Mouse (Mus musculus) neural tube, embryonic 11.5 days (tissue): Measurements from ENCODE around the gene Tle1. TPM values are rescaled to one million over a fixed set of nuclear protein-coding genes. Genes with fewer than 3 reads are reported as not detected.

ENCODE experiments used
- ATAC-seq: fragments of 200-750 bp; cut with Nextera tagmentation; 2 replicates; pipeline ENCODE4 v1.8.0; 2017; ENCODE audit warnings: moderate number of reproducible peaks, mild to moderate bottlenecking, moderate TSS enrichment, moderate library complexity; ENCODE audit not compliant: insufficient read depth, low FRiP score, low TSS enrichment
- DNase-seq: peaks from one replicate; pipeline ENCODE4 v3.0.0-alpha.2; 2015; ENCODE audit warnings: low spot score
- H3K27ac ChIP-seq: fragments of 300-500 bp; sonication (generic); 2 replicates; pipeline ENCODE4 v1.5.1; 2014; ENCODE audit warnings: low read depth, mild to moderate bottlenecking, low read length
- H3K27me3 ChIP-seq: fragments of 300-500 bp; sonication (generic); 2 replicates; pipeline ENCODE4 v1.6.1; 2014; ENCODE audit warnings: mild to moderate bottlenecking, low read length, mixed read lengths; ENCODE audit not compliant: control insufficient read depth, insufficient read depth
- H3K36me3 ChIP-seq: fragments of 300-500 bp; sonication (generic); 2 replicates; pipeline ENCODE4 v1.6.1; 2014; ENCODE audit warnings: mild to moderate bottlenecking, low read length, moderate library complexity, mixed read lengths; ENCODE audit not compliant: control insufficient read depth, insufficient read depth
- H3K4me1 ChIP-seq: fragments of 300-500 bp; sonication (generic); 2 replicates; pipeline ENCODE4 v1.6.1; 2014; ENCODE audit warnings: low read length, mixed read lengths; ENCODE audit not compliant: control insufficient read depth, insufficient read depth
- H3K4me2 ChIP-seq: fragments of 300-500 bp; sonication (generic); 2 replicates; pipeline ENCODE4 v1.6.1; 2014; ENCODE audit warnings: low read depth, mild to moderate bottlenecking, moderate library complexity
- H3K4me3 ChIP-seq: fragments of 300-500 bp; sonication (generic); 2 replicates; pipeline ENCODE4 v1.5.1; 2014; ENCODE audit warnings: low read depth, low read length
- H3K9ac ChIP-seq: fragments of 300-500 bp; sonication (generic); 2 replicates; pipeline ENCODE4 v1.6.1; 2014; ENCODE audit warnings: mild to moderate bottlenecking, low read length
- H3K9me3 ChIP-seq: fragments of 300-500 bp; sonication (generic); 2 replicates; pipeline ENCODE4 v1.6.1; 2016; ENCODE audit warnings: low read length; ENCODE audit not compliant: control insufficient read depth
- WGBS: fragments of 180-500 bp; shearing (Covaris S2); extraction: QIAGEN DNeasy Blood & Tissue Kit; methylation state at CpG from one replicate; pipeline ENCODE4 v1.1.7; 2014; 5-methylcytosine and 5-hydroxymethylcytosine counted together
- polyA plus RNA-seq: library from polyadenylated mRNA; unstranded; fragments of >200 nt; fragmentation: Nextera tagmentation; extraction: Ambion mirVana; gene quantifications from 2 replicates; pipeline ENCODE4 v1.2.1, GENCODE M21; 2014

Gene Tle1
- polyA plus RNA-seq, 1 experiment from 2014 or later, result 46.4 TPM

- Histone ChIP-seq H3K9ac (no peak overlapping the region), H3K4me3 (no peak overlapping the region), H3K9me3 (no peaks in the 10 kb centered on the region), H3K27me3 (no peaks in the 10 kb centered on the region), H3K27ac (no peak overlapping the region), H3K36me3 (peaks cover 4% of the 10 kb centered on the region), H3K4me2 (no peak overlapping the region), H3K4me1 (no peaks in the 10 kb centered on the region)
- no peak for ATAC-seq
- WGBS, result 89% methylated on average over 5 of the region's 5 CpGs
- DNase-seq, result no peak
These were observed 75.9 kb downstream of the Tle1 start for GRCm38 (mm10) chr4:72124790-72125189.

- Histone ChIP-seq H3K36me3 (peaks cover 5% of the 10 kb centered on the region), H3K9ac (no peak overlapping the region), H3K9me3 (no peaks in the 10 kb centered on the region), H3K4me3 (no peak overlapping the region), H3K27ac (no peak overlapping the region), H3K27me3 (no peaks in the 10 kb centered on the region), H3K4me1 (no peaks in the 10 kb centered on the region), H3K4me2 (no peak overlapping the region)
- DNase-seq, result no peak
- no peak for ATAC-seq
- 26% methylated on average over 1 of the region's 1 CpGs for WGBS
These were observed 77.9 kb downstream of the Tle1 start for GRCm38 (mm10) chr4:72122837-72123236.

DNA sequence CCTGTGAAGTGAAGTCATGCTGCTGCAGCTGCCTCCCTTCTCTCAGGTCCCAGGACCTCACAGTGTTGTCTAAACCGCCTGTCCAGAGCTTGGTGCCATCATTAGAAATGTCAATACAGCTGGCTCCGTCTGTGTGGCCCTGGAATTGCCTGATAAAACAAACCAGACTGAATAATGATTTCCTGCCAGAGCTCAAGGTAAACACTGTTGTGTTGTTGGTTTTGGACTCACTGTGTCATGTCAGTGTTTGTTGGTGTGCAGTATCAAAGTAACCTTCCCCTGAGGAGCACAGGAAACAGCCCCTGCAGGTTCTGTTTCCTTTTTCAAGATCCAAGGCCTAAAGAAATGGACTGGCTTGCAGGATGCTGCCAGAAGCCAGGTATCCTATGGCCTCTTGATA is 78.4 kb downstream of the Tle1 start:
- no peak overlapping the region for H3K9ac ChIP-seq
- no peaks in the 10 kb centered on the region for H3K9me3 ChIP-seq
- no peaks in the 10 kb centered on the region for H3K4me1 ChIP-seq
- peaks cover 5% of the 10 kb centered on the region for H3K36me3 ChIP-seq
- H3K4me2 ChIP-seq, result no peak overlapping the region
- no peak; the same call in 1 of the 2 replicates for ATAC-seq
- no peak overlapping the region for H3K4me3 ChIP-seq
- H3K27me3 ChIP-seq, result no peaks in the 10 kb centered on the region
- no peak for DNase-seq
- H3K27ac ChIP-seq, result no peak overlapping the region
- WGBS, result 58% methylated on average over 2 of the region's 2 CpGs

DNA sequence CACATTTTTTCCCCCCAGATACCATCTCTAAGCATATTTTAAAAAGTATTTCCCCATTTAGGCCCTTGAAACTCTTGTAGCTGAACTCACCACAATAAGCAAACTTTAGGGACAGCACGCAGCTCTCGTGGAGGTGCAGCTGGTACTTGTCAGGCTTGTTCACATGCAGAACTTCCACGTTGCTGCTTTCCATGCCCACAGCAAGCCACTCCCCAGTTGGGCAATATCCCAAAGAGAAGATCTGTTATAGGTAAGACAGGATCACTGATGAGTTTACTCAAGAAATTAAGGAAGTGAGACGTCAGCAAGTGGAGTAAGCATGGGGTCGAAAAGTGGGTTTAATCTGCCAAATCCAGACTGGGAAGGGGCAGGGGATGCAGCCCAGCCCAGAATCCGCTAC is 80.7 kb downstream of the Tle1 start:
- Histone ChIP-seq H3K9me3 (no peaks in the 10 kb centered on the region), H3K27ac (no peak overlapping the region), H3K9ac (no peak overlapping the region), H3K27me3 (no peaks in the 10 kb centered on the region), H3K4me3 (no peak overlapping the region), H3K4me2 (no peak overlapping the region), H3K4me1 (no peaks in the 10 kb centered on the region), H3K36me3 (peaks cover 4% of the 10 kb centered on the region)
- DNase-seq, result no peak
- 87% methylated on average over 6 of the region's 6 CpGs for WGBS
- ATAC-seq, result no peak

- ATAC-seq, result no peak
- Histone ChIP-seq H3K4me2 (no peak overlapping the region), H3K9ac (no peak overlapping the region), H3K27me3 (no peaks in the 10 kb centered on the region), H3K4me3 (no peak overlapping the region), H3K27ac (0 out of 2 replicates have a peak overlapping the region, but pooled peaks have one; percentile 23), H3K36me3 (no peaks in the 10 kb centered on the region; the same call in 1 of the 2 replicates), H3K9me3 (no peaks in the 10 kb centered on the region), H3K4me1 (no peaks in the 10 kb centered on the region)
- DNase-seq, result no peak
These were observed 95.0 kb downstream of the Tle1 start for GRCm38 (mm10) chr4:72105702-72106101.

DNA sequence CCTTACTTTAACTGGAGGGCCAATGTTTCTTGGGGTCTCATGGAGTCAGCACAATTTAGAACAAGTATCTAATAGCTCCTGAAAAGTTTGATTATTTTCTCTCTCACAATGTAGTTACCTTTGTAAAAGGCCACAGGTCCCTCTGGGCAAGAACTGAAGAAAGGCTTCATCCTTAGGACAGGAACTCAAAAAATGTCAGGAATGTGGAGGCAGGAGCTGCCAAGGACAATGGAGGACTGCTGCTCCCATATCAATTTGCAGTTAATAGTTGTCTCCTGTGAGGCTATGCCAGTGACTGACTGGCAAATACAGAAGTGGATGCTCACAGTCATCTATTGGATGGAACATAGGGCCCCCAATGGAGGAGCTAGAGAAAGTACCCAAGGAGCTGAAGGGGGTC is 96.5 kb downstream of the Tle1 start:
- no peak for DNase-seq
- H3K27ac ChIP-seq, result no peak overlapping the region
- no peak overlapping the region for H3K9ac ChIP-seq
- H3K4me2 ChIP-seq, result no peak overlapping the region
- no peaks in the 10 kb centered on the region for H3K4me1 ChIP-seq
- H3K36me3 ChIP-seq, result no peaks in the 10 kb centered on the region; the same call in 1 of the 2 replicates
- ATAC-seq, result no peak
- no peaks in the 10 kb centered on the region for H3K27me3 ChIP-seq
- H3K9me3 ChIP-seq, result no peaks in the 10 kb centered on the region
- no peak overlapping the region for H3K4me3 ChIP-seq

GRCm38 (mm10) chr4:72087811-72088210 is 112.9 kb downstream of the Tle1 start:
- 92% methylated on average over 4 of the region's 4 CpGs for WGBS

DNA sequence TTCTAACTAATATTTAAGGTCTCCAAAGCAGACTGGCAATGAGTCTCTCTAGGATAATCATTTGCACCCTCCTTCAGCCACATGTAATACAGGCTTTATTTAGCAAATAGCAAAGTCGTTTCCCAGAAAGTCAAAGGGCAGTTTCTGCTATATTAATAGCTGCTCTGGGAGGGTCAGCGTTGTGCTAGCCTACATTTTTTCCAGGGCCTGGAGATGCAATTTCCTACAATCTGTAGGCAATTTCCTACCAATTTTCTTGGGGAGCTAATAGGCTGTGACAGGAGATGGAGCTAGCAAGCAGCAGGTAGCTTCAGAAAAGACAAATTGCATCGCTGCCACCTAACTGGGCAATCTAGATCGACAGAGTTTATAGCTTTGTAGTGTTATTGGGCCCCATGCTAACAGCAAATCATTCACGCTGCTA is 131.6 kb downstream of the Tle1 start:
- Histone ChIP-seq H3K36me3 (no peaks in the 10 kb centered on the region), H3K9ac (no peak overlapping the region), H3K4me2 (no peak overlapping the region), H3K27ac (no peak overlapping the region), H3K4me1 (no peaks in the 10 kb centered on the region), H3K4me3 (no peak overlapping the region), H3K27me3 (no peaks in the 10 kb centered on the region), H3K9me3 (no peaks in the 10 kb centered on the region)
- 17% methylated on average over 5 of the region's 5 CpGs for WGBS
- DNase-seq (peak; percentile 24), ATAC-seq (no peak)

More at GRCm38 (mm10) chr4:72087811-72088210, 112.9 kb downstream of the Tle1 start:
- DNase-seq, result no peak
- no peaks in the 10 kb centered on the region for H3K4me1 ChIP-seq
- no peak for ATAC-seq
- no peak overlapping the region for H3K4me2 ChIP-seq
- no peak overlapping the region for H3K27ac ChIP-seq
- H3K4me3 ChIP-seq, result no peak overlapping the region
- no peaks in the 10 kb centered on the region for H3K9me3 ChIP-seq
- H3K27me3 ChIP-seq, result no peaks in the 10 kb centered on the region
- H3K36me3 ChIP-seq, result no peaks in the 10 kb centered on the region
- no peak overlapping the region for H3K9ac ChIP-seq

DNA sequence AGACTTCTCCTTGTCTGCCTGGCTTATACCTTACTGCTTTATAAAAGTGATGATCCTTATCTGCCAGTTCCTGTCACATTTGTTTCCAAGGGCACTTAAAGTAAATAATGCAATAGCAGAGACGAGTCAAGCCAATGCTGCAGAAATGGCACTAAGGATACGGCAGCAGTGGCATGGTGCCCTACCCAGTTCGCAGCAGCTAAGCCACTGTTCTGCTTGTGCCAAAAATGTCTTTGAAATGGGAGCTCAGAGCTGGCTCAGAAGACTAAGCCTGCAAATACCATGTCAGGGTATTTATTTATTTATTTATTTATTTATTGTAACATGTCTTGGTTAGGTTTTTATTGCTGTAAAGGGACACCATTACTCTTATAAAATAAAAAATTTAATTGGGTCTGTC is 132.8 kb downstream of the Tle1 start:
- WGBS, result 87% methylated on average over 3 of the region's 3 CpGs
- Histone ChIP-seq H3K4me1 (no peaks in the 10 kb centered on the region), H3K36me3 (no peaks in the 10 kb centered on the region), H3K27me3 (no peaks in the 10 kb centered on the region), H3K9ac (no peak overlapping the region), H3K9me3 (no peaks in the 10 kb centered on the region), H3K27ac (no peak overlapping the region), H3K4me3 (no peak overlapping the region), H3K4me2 (no peak overlapping the region)
- ATAC-seq (no peak), DNase-seq (no peak)
